Mouse (Mus musculus): ENCODE measurements around the gene Ttc41.

Gene Ttc41

DNA sequence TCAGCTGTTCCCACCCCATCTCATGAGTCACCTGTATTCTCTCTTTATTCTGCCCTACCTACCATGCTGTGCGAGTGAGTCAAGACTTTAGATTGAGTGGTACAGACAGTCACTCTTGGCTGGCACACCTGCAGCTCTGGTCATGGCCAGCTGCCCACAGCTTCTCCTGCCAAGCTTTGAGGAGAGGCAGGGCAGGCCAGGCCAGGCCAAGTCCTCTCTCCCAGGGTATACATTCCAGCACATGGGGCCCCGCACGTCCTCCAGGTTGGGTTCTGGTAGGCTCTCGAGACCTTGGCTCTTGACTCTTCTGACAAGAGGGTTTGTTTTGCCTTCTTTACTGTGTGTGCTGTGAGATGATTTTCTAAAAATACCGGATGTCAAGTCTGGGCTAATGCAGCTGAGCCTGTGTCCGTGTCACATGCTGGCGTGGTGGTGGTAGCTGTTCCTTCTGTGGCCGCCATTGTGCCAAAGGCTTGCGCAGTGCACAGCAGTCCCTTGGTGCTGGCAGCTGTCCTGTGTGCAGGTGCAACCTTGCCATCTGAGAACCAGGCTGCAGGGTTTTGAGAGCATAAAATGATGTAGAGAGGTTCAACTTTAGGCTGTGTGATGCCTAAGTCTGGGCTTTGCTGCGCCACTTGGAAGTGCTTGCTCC, 120.4 kb downstream of the Ttc41 start:
- DNase-seq (ENCODE audit: low spot score), result peak; percentile 53
